Mouse (Mus musculus): ENCODE results near the gene Kdm8.

GRCm38 (mm10) chr7:125511432-125511831 lies 67.0 kb downstream of the Kdm8 start:
- no peak for TF ChIP-seq POLR2A (IDR thresholded peaks at IDR 0.05; ENCODE audit: extremely low read depth, insufficient read depth, low read length)
- TF ChIP-seq CTCF (IDR thresholded peaks at IDR 0.05; ENCODE audit: extremely low read depth, insufficient read depth, low read length): no peak

All from cortical plate, adult 2 months (tissue).